ENCODE assay signal across 8 mouse cellular contexts in genomic region chr13:47288449-47288848, GRCm38 (mm10).
DNase-seq lines count a peak whose midpoint lies in the region; TF ChIP-seq lines count a peak whose summit lies in the region.

No protein-coding gene starts in this region.

- TF ChIP-seq CTCF in left cerebral cortex, adult 2 months (IDR thresholded peaks at IDR 0.05), result peak; percentile 87
- peak; percentile 80; the same call in 1 of the 2 replicates for TF ChIP-seq CTCF in small intestine, adult 2 months (IDR thresholded peaks at IDR 0.05; ENCODE audit: extremely low read depth, insufficient read length, insufficient replicate concordance, low read depth, low read length)

- TF ChIP-seq POLR2A in small intestine, adult 2 months (IDR thresholded peaks at IDR 0.05; ENCODE audit: low read depth, low read length), result no peak

- H3K4me3 ChIP-seq in left cerebral cortex, adult 2 months, result no peak overlapping the region
- no peak overlapping the region for H3K4me3 ChIP-seq in small intestine, adult 2 months (ENCODE audit: low read depth, low read length)

- no peaks in the 10 kb centered on the region for H3K36me3 ChIP-seq in small intestine, adult 2 months (ENCODE audit: control insufficient read depth, insufficient read depth, low read length)

- peak; percentile 56 to 91 for DNase-seq in heart, adult 18-20 months
- DNase-seq in heart, postnatal 25 days (ENCODE audit: low spot score), result no peak
- DNase-seq in cerebellum, adult 9-11 months, result peak; percentile 45
- DNase-seq in frontal cortex, postnatal 10 days (ENCODE audit: low spot score in 2 of 2), result peak; percentile 26 to 73
- peak; percentile 69 for DNase-seq in induced T-regulatory cell, adult 2 months (ENCODE audit: low read depth)
- peak; percentile 71 to 83 for DNase-seq in left cerebral cortex, adult 2 months (ENCODE audit: extremely low spot score in 1 of 2, low spot score in 2 of 2)
- DNase-seq in mesoderm, embryonic 11.5 days (ENCODE audit: low read depth, low spot score), result peak; percentile 82

- intact Hi-C loops in heart, postnatal 25 days (cut with DNase I), result loop anchor here (1.0 to 5.0 kb wide), 2 partner anchors 136 to 206 kb away; no protein-coding TSS in a partner anchor
- intact Hi-C loops in left cerebral cortex, adult 2 months (cut with DNase I), result loop anchor here (1.0 to 5.0 kb wide), 3 partner anchors 136 to 211 kb away; partner anchors contain the start of gene Dek

- no peaks in the 10 kb centered on the region for H3K4me1 ChIP-seq in small intestine, adult 2 months (ENCODE audit: control insufficient read depth, insufficient read depth, insufficient read length, low read length)

- WGBS in small intestine, adult 2 months, result 42% methylated on average over 4 of the region's 4 CpGs

- no peaks in the 10 kb centered on the region for H3K27me3 ChIP-seq in small intestine, adult 2 months (ENCODE audit: control insufficient read depth, insufficient read depth, low read length)

- no peak overlapping the region for H3K27ac ChIP-seq in left cerebral cortex, adult 2 months
- H3K27ac ChIP-seq in small intestine, adult 2 months (ENCODE audit: insufficient read depth, low read depth, low read length), result no peak overlapping the region
